Mouse (Mus musculus) 3T3-L1 (cell line): ENCODE data around the gene Hist2h2ab.
"Not testable (repeated sequence)": the region's sequence is repeated elsewhere in the genome, so short reads cannot be mapped to it uniquely, and the experiment has no call there.

Experiments used
- DNase-seq: peaks from one replicate; pipeline ENCODE4 v3.0.0-alpha.2; 2015; ENCODE audit warnings: low read depth, low spot score

Gene Hist2h2ab

GRCm38 (mm10) chr3:96260220-96260619 is 40.6 kb downstream of the Hist2h2ab start:
- peak; percentile 52 for DNase-seq

- peak; percentile 58 for DNase-seq
These were observed 42.0 kb downstream of the Hist2h2ab start for GRCm38 (mm10) chr3:96261623-96262022.

GRCm38 (mm10) chr3:96262216-96262875 is 42.7 kb downstream of the Hist2h2ab start:
- DNase-seq: peak; percentile 97

- peak; percentile 99 for DNase-seq
These were observed 43.4 kb downstream of the Hist2h2ab start, which contains the start of gene Hist2h4 for GRCm38 (mm10) chr3:96262979-96263550. Gene Hist2h4, minus strand, starts transcription at chr3:96263311.

- peak; percentile 77 for DNase-seq
These were observed 44.1 kb downstream of the Hist2h2ab start for GRCm38 (mm10) chr3:96263558-96264403.

GRCm38 (mm10) chr3:96264404-96264949 is 44.8 kb downstream of the Hist2h2ab start:
- DNase-seq: peak; percentile 47

GRCm38 (mm10) chr3:96266132-96266710 is 46.6 kb downstream of the Hist2h2ab start:
- no peak for DNase-seq

- no peak for DNase-seq
These were observed 47.9 kb downstream of the Hist2h2ab start for GRCm38 (mm10) chr3:96267541-96267940.

- DNase-seq: peak; percentile 92
These were observed 48.5 kb downstream of the Hist2h2ab start, which contains the start of gene Hist2h3b for GRCm38 (mm10) chr3:96268051-96268775. Gene Hist2h3b, plus strand, starts transcription at chr3:96268654.

- DNase-seq: not testable (repeated sequence)
These were observed 49.2 kb downstream of the Hist2h2ab start for GRCm38 (mm10) chr3:96268776-96269378.
